Mouse (Mus musculus) cerebellum, adult 2 months (tissue): ENCODE measurements around the gene Ssc5d.

Experiments used
- CTCF ChIP-seq: fragments of 200-500 bp; IDR thresholded peaks from 2 replicates; pipeline ENCODE4 v1.5.1; 2011; ENCODE audit warnings: low read depth, mild to moderate bottlenecking, control low read depth, low read length, moderate library complexity, borderline replicate concordance; ENCODE audit not compliant: insufficient read depth
- POLR2A ChIP-seq: fragments of 200-500 bp; IDR thresholded peaks from 2 replicates; pipeline ENCODE4 v1.6.1; 2011; ENCODE audit warnings: low read length, control low read depth, borderline replicate concordance; ENCODE audit not compliant: insufficient read depth

DNA sequence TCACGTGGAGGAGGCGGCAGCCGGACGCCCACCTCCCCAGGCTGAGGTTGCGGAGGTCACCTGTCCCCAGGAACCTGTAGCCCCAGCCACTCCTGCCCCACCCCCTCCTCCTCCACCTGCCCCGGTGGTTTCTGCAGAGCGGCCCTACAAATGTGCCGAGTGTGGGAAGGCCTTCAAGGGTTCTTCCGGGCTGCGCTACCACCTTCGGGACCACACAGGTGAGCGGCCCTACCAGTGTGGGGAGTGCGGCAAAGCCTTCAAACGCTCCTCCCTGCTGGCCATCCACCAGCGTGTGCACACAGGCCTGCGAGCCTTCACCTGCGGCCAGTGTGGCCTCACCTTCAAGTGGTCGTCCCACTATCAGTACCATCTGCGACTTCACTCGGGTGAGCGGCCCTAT is 5.6 kb upstream of the Ssc5d start:
- TF ChIP-seq CTCF (no peak), POLR2A (no peak)
